Mouse (Mus musculus): Measurements from ENCODE around the gene Scarf2.
A peak's percentile ranks its signal among the peaks of the same experiment; 100 is the strongest.

Scarf2 gene

GRCm38 (mm10) chr16:17801777-17802455 is 4.8 kb downstream of the Scarf2 start:
- peak; percentile 27 for DNase-seq

- no peak for DNase-seq
Observed at GRCm38 (mm10) chr16:17802456-17802838, 5.4 kb downstream of the Scarf2 start.

- DNase-seq: peak; percentile 33
Observed at GRCm38 (mm10) chr16:17802839-17803674, 6.0 kb downstream of the Scarf2 start.

- DNase-seq: no peak
Observed at GRCm38 (mm10) chr16:17803675-17804448, 6.8 kb downstream of the Scarf2 start.

GRCm38 (mm10) chr16:17804449-17804912 is 7.4 kb downstream of the Scarf2 start:
- DNase-seq: peak; percentile 31

GRCm38 (mm10) chr16:17804982-17805381 is 7.9 kb downstream of the Scarf2 start:
- no peak for DNase-seq

- no peak for DNase-seq
Observed at GRCm38 (mm10) chr16:17806581-17807191, 9.6 kb downstream of the Scarf2 start.

- DNase-seq: peak; percentile 84
Observed at GRCm38 (mm10) chr16:17807192-17808009, 10.3 kb downstream of the Scarf2 start.

GRCm38 (mm10) chr16:17809125-17809524 is 12.0 kb downstream of the Scarf2 start:
- DNase-seq: peak; percentile 21

- peak; percentile 19 for DNase-seq
Observed at GRCm38 (mm10) chr16:17809711-17810110, 12.6 kb downstream of the Scarf2 start.

- peak; percentile 6 for DNase-seq
Observed at GRCm38 (mm10) chr16:17812120-17812519, 15.0 kb downstream of the Scarf2 start.

GRCm38 (mm10) chr16:17813173-17813572 is 16.1 kb downstream of the Scarf2 start:
- DNase-seq: no peak

- peak; percentile 64 for DNase-seq
Observed at GRCm38 (mm10) chr16:17815411-17816402, 18.6 kb downstream of the Scarf2 start.

GRCm38 (mm10) chr16:17816528-17816927 is 19.4 kb downstream of the Scarf2 start:
- DNase-seq: peak; percentile 7

- DNase-seq: peak; percentile 88
Observed at GRCm38 (mm10) chr16:17826500-17826899, 29.4 kb downstream of the Scarf2 start.

- DNase-seq: no peak
Observed at GRCm38 (mm10) chr16:17828229-17828628, 31.1 kb downstream of the Scarf2 start.

- DNase-seq: peak; percentile 12
Observed at GRCm38 (mm10) chr16:17828867-17829266, 31.8 kb downstream of the Scarf2 start.

- peak; percentile 57 for DNase-seq
Observed at GRCm38 (mm10) chr16:17830385-17831178, 33.5 kb downstream of the Scarf2 start.

- DNase-seq: peak; percentile 34
Observed at GRCm38 (mm10) chr16:17831781-17832180, 34.7 kb downstream of the Scarf2 start.

- DNase-seq: no peak
Observed at GRCm38 (mm10) chr16:17832821-17833220, 35.7 kb downstream of the Scarf2 start, which contains the start of gene B830017H08Rik. B830017H08Rik (plus strand) TSS chr16:17833121.
